Mouse (Mus musculus): Measurements from ENCODE around the gene Gm43517. TPM values are rescaled to one million over a fixed set of nuclear protein-coding genes. Genes with fewer than 3 reads are reported as not detected.

The Gm43517 gene
- not detected in 2 replicates for polyA plus RNA-seq (2012; rRNA removed)

GRCm38 (mm10) chr12:49384876-49385630, at the start of gene Gm43517:
TSS of gene Gm43517 (plus strand) at chr12:49385174.
- 4% methylated on average over 75 of the region's 75 CpGs for WGBS
- H3K36me3 ChIP-seq (ENCODE audit: control insufficient read depth, insufficient read depth, low read length), result no peaks in the 10 kb centered on the region
- peak; percentile 2 for DNase-seq
- H3K27ac ChIP-seq (ENCODE audit: insufficient read depth, low read depth, low read length), result no peak within 1 kb of the TSS
- TF ChIP-seq POLR2A (IDR thresholded peaks at IDR 0.05; ENCODE audit: low read depth, low read length) (no peak), CTCF (conservative IDR thresholded peaks at IDR 0.05; ENCODE audit: insufficient read depth, insufficient read length, low read depth, low read length) (no peak)
- no peaks in the 10 kb centered on the region for H3K4me1 ChIP-seq (ENCODE audit: control insufficient read depth, insufficient read depth, low read length)
- H3K4me3 ChIP-seq (ENCODE audit: insufficient read depth, low read depth, low read length), result no peak within 1 kb of the TSS
- peaks cover 17% of the 10 kb centered on the region for H3K27me3 ChIP-seq (replicated peaks; ENCODE audit: control insufficient read depth, insufficient read depth, low read length)

GRCm38 (mm10) chr12:49349697-49350096, 35.3 kb upstream of the Gm43517 start:
- TF ChIP-seq POLR2A (IDR thresholded peaks at IDR 0.05; ENCODE audit: low read depth, low read length) (no peak), CTCF (conservative IDR thresholded peaks at IDR 0.05; ENCODE audit: insufficient read depth, insufficient read length, low read depth, low read length) (no peak)
- no peaks in the 10 kb centered on the region for H3K4me1 ChIP-seq (ENCODE audit: control insufficient read depth, insufficient read depth, low read length)
- H3K4me3 ChIP-seq (ENCODE audit: insufficient read depth, low read depth, low read length), result no peak overlapping the region
- H3K36me3 ChIP-seq (ENCODE audit: control insufficient read depth, insufficient read depth, low read length), result no peaks in the 10 kb centered on the region
- 85% methylated on average over 10 of the region's 10 CpGs for WGBS
- no peaks in the 10 kb centered on the region for H3K27me3 ChIP-seq (replicated peaks; ENCODE audit: control insufficient read depth, insufficient read depth, low read length)
- DNase-seq, result no peak
- no peak overlapping the region for H3K27ac ChIP-seq (ENCODE audit: insufficient read depth, low read depth, low read length)

- H3K4me1 ChIP-seq (ENCODE audit: control insufficient read depth, insufficient read depth, low read length), result no peaks in the 10 kb centered on the region
- no peak overlapping the region for H3K4me3 ChIP-seq (ENCODE audit: insufficient read depth, low read depth, low read length)
- H3K36me3 ChIP-seq (ENCODE audit: control insufficient read depth, insufficient read depth, low read length), result no peaks in the 10 kb centered on the region
- H3K27me3 ChIP-seq (replicated peaks; ENCODE audit: control insufficient read depth, insufficient read depth, low read length), result 0 out of 2 replicates have a peak, but pooled peaks cover 1% of the 10 kb centered on the region
- DNase-seq, result no peak
- WGBS, result 50% methylated on average over 1 of the region's 1 CpGs
- TF ChIP-seq POLR2A (IDR thresholded peaks at IDR 0.05; ENCODE audit: low read depth, low read length), result no peak
- no peak for TF ChIP-seq CTCF (conservative IDR thresholded peaks at IDR 0.05; ENCODE audit: insufficient read depth, insufficient read length, low read depth, low read length)
- no peak overlapping the region for H3K27ac ChIP-seq (ENCODE audit: insufficient read depth, low read depth, low read length)
These were observed 16.0 kb upstream of the Gm43517 start for GRCm38 (mm10) chr12:49368931-49369330.

GRCm38 (mm10) chr12:49372170-49372569, 12.8 kb upstream of the Gm43517 start:
- Histone ChIP-seq H3K27me3 (replicated peaks; ENCODE audit: control insufficient read depth, insufficient read depth, low read length) (peaks cover 3% of the 10 kb centered on the region; the same call in 1 of the 2 replicates), H3K36me3 (ENCODE audit: control insufficient read depth, insufficient read depth, low read length) (no peaks in the 10 kb centered on the region), H3K4me1 (ENCODE audit: control insufficient read depth, insufficient read depth, low read length) (no peaks in the 10 kb centered on the region), H3K4me3 (ENCODE audit: insufficient read depth, low read depth, low read length) (no peak overlapping the region), H3K27ac (ENCODE audit: insufficient read depth, low read depth, low read length) (no peak overlapping the region)
- TF ChIP-seq CTCF (conservative IDR thresholded peaks at IDR 0.05; ENCODE audit: insufficient read depth, insufficient read length, low read depth, low read length) (no peak), POLR2A (IDR thresholded peaks at IDR 0.05; ENCODE audit: low read depth, low read length) (no peak)
- no peak for DNase-seq

- no peaks in the 10 kb centered on the region for H3K4me1 ChIP-seq (ENCODE audit: control insufficient read depth, insufficient read depth, low read length)
- H3K36me3 ChIP-seq (ENCODE audit: control insufficient read depth, insufficient read depth, low read length), result no peaks in the 10 kb centered on the region
- H3K4me3 ChIP-seq (ENCODE audit: insufficient read depth, low read depth, low read length), result no peak overlapping the region
- WGBS, result 21% methylated on average over 5 of the region's 5 CpGs
- H3K27ac ChIP-seq (ENCODE audit: insufficient read depth, low read depth, low read length), result no peak overlapping the region
- TF ChIP-seq CTCF (conservative IDR thresholded peaks at IDR 0.05; ENCODE audit: insufficient read depth, insufficient read length, low read depth, low read length), result no peak
- no peak for TF ChIP-seq POLR2A (IDR thresholded peaks at IDR 0.05; ENCODE audit: low read depth, low read length)
- peaks cover 1% of the 10 kb centered on the region; the same call in 1 of the 2 replicates for H3K27me3 ChIP-seq (replicated peaks; ENCODE audit: control insufficient read depth, insufficient read depth, low read length)
- DNase-seq, result no peak
These were observed 11.8 kb upstream of the Gm43517 start for GRCm38 (mm10) chr12:49373176-49373575.

- H3K4me3 ChIP-seq (ENCODE audit: insufficient read depth, low read depth, low read length), result no peak overlapping the region
- no peak for DNase-seq
- H3K4me1 ChIP-seq (ENCODE audit: control insufficient read depth, insufficient read depth, low read length), result no peaks in the 10 kb centered on the region
- no peak for TF ChIP-seq CTCF (conservative IDR thresholded peaks at IDR 0.05; ENCODE audit: insufficient read depth, insufficient read length, low read depth, low read length)
- TF ChIP-seq POLR2A (IDR thresholded peaks at IDR 0.05; ENCODE audit: low read depth, low read length), result no peak
- peaks cover 1% of the 10 kb centered on the region; the same call in 1 of the 2 replicates for H3K27me3 ChIP-seq (replicated peaks; ENCODE audit: control insufficient read depth, insufficient read depth, low read length)
- no peaks in the 10 kb centered on the region for H3K36me3 ChIP-seq (ENCODE audit: control insufficient read depth, insufficient read depth, low read length)
- WGBS, result 4% methylated on average over 24 of the region's 24 CpGs
- no peak overlapping the region for H3K27ac ChIP-seq (ENCODE audit: insufficient read depth, low read depth, low read length)
These were observed 11.0 kb upstream of the Gm43517 start for GRCm38 (mm10) chr12:49373821-49374605.

GRCm38 (mm10) chr12:49374606-49374995, 10.4 kb upstream of the Gm43517 start:
- no peaks in the 10 kb centered on the region for H3K4me1 ChIP-seq (ENCODE audit: control insufficient read depth, insufficient read depth, low read length)
- no peak overlapping the region for H3K4me3 ChIP-seq (ENCODE audit: insufficient read depth, low read depth, low read length)
- no peaks in the 10 kb centered on the region for H3K36me3 ChIP-seq (ENCODE audit: control insufficient read depth, insufficient read depth, low read length)
- no peak overlapping the region for H3K27ac ChIP-seq (ENCODE audit: insufficient read depth, low read depth, low read length)
- peak; percentile 31 for DNase-seq
- H3K27me3 ChIP-seq (replicated peaks; ENCODE audit: control insufficient read depth, insufficient read depth, low read length), result peaks cover 1% of the 10 kb centered on the region; the same call in 1 of the 2 replicates
- peak; percentile 41; the same call in 1 of the 2 replicates for TF ChIP-seq CTCF (conservative IDR thresholded peaks at IDR 0.05; ENCODE audit: insufficient read depth, insufficient read length, low read depth, low read length)
- no peak for TF ChIP-seq POLR2A (IDR thresholded peaks at IDR 0.05; ENCODE audit: low read depth, low read length)
- WGBS, result 2% methylated on average over 14 of the region's 14 CpGs
